Mouse (Mus musculus) kidney, postnatal 0 days (tissue): ENCODE measurements around the gene Fmnl3. TPM values are rescaled to one million over a fixed set of nuclear protein-coding genes. Genes with fewer than 3 reads are reported as not detected.
A peak's percentile ranks its signal among the peaks of the same experiment; 100 is the strongest.

ENCODE experiments used
- ATAC-seq: fragments of 200-750 bp; cut with Nextera tagmentation; replicated peaks from 2 replicates; pipeline ENCODE4 v1.8.0; 2017; ENCODE audit warnings: low read depth, moderate number of reproducible peaks, moderate TSS enrichment, moderate library complexity; ENCODE audit not compliant: low FRiP score
- DNase-seq: peaks from one replicate; pipeline ENCODE4 v3.0.0-alpha.2; 2016; ENCODE audit warnings: low spot score
- H3K27ac ChIP-seq: fragments of 300-500 bp; sonication (generic); 2 replicates; pipeline ENCODE4 v1.5.1; 2014; ENCODE audit warnings: mild to moderate bottlenecking
- H3K27me3 ChIP-seq: fragments of 300-500 bp; sonication (generic); 2 replicates; pipeline ENCODE4 v1.6.1; 2014; ENCODE audit warnings: low read length, mixed read lengths; ENCODE audit not compliant: insufficient read depth
- H3K36me3 ChIP-seq: fragments of 300-500 bp; sonication (generic); 2 replicates; pipeline ENCODE4 v1.6.1; 2014; ENCODE audit warnings: low read length, mixed read lengths; ENCODE audit not compliant: insufficient read depth
- H3K4me1 ChIP-seq: fragments of 300-500 bp; sonication (generic); replicated peaks from 2 replicates; pipeline ENCODE4 v1.6.1; 2014; ENCODE audit warnings: antibody characterized with exemption, low read length, mixed read lengths; ENCODE audit not compliant: insufficient read depth
- H3K4me2 ChIP-seq: fragments of 300-500 bp; sonication (generic); 2 replicates; pipeline ENCODE4 v1.6.1; 2014; ENCODE audit warnings: mild to moderate bottlenecking, low read length, moderate library complexity, mixed read lengths
- H3K4me3 ChIP-seq: fragments of 300-500 bp; sonication (generic); replicated peaks from 2 replicates; pipeline ENCODE4 v1.5.1; 2014; ENCODE audit warnings: low read depth, low read length
- H3K9ac ChIP-seq: fragments of 300-500 bp; sonication (generic); 2 replicates; pipeline ENCODE4 v1.6.1; 2014; ENCODE audit warnings: low read depth, low read length
- H3K9me3 ChIP-seq: fragments of 300-500 bp; sonication (generic); replicated peaks from 2 replicates; pipeline ENCODE4 v1.6.1; 2016; ENCODE audit warnings: low read length, inconsistent platforms, mixed read lengths
- CTCF ChIP-seq: IDR thresholded peaks from 2 replicates; pipeline ENCODE4 v1.5.1; 2016; ENCODE audit warnings: antibody characterized with exemption, low read depth, mild to moderate bottlenecking, moderate library complexity
- WGBS: fragments of 180-500 bp; shearing (Covaris S2); extraction: QIAGEN DNeasy Blood & Tissue Kit; methylation state at CpG from one replicate; pipeline ENCODE4 v1.1.7; 2014; 5-methylcytosine and 5-hydroxymethylcytosine counted together
- polyA plus RNA-seq: library from polyadenylated mRNA; unstranded; fragments of >200 nt; fragmentation: Nextera tagmentation; extraction: Ambion mirVana; gene quantifications from 2 replicates; pipeline ENCODE4 v1.2.1, GENCODE M21; 2015

Fmnl3 gene
- polyA plus RNA-seq, 1 experiment from 2014 or later, result 31.6 TPM

- no peak for DNase-seq
- no peak overlapping the region for H3K27ac ChIP-seq
- no peak overlapping the region for H3K9ac ChIP-seq
- no peaks in the 10 kb centered on the region for H3K27me3 ChIP-seq
- ATAC-seq, result no peak
- no peaks in the 10 kb centered on the region for H3K36me3 ChIP-seq
- H3K4me3 ChIP-seq, result no peak overlapping the region
- TF ChIP-seq CTCF, result no peak
- 91% methylated on average over 11 of the region's 11 CpGs for WGBS
- H3K4me2 ChIP-seq, result no peak overlapping the region
- H3K4me1 ChIP-seq, result no peaks in the 10 kb centered on the region
- no peaks in the 10 kb centered on the region for H3K9me3 ChIP-seq
Observed at GRCm38 (mm10) chr15:99290586-99290985, 79.7 kb downstream of the Fmnl3 start.

- no peak for DNase-seq
- Histone ChIP-seq H3K9ac (no peak overlapping the region), H3K27ac (no peak overlapping the region), H3K9me3 (no peaks in the 10 kb centered on the region), H3K4me2 (no peak overlapping the region), H3K27me3 (no peaks in the 10 kb centered on the region), H3K36me3 (no peaks in the 10 kb centered on the region), H3K4me3 (no peak overlapping the region), H3K4me1 (0 out of 2 replicates have a peak, but pooled peaks cover 2% of the 10 kb centered on the region)
- 51% methylated on average over 8 of the region's 8 CpGs for WGBS
- no peak for ATAC-seq
- no peak for TF ChIP-seq CTCF
Observed at GRCm38 (mm10) chr15:99285189-99285535, 85.1 kb downstream of the Fmnl3 start.

GRCm38 (mm10) chr15:99284527-99285188 lies 85.6 kb downstream of the Fmnl3 start:
- Histone ChIP-seq H3K9ac (no peak overlapping the region), H3K27me3 (no peaks in the 10 kb centered on the region), H3K27ac (no peak overlapping the region), H3K4me1 (0 out of 2 replicates have a peak, but pooled peaks cover 2% of the 10 kb centered on the region), H3K4me2 (no peak overlapping the region), H3K4me3 (no peak overlapping the region), H3K9me3 (no peaks in the 10 kb centered on the region), H3K36me3 (no peaks in the 10 kb centered on the region)
- TF ChIP-seq CTCF, result no peak
- 32% methylated on average over 14 of the region's 14 CpGs for WGBS
- ATAC-seq (peak; percentile 89), DNase-seq (peak; percentile 78)

- no peak overlapping the region for H3K27ac ChIP-seq
- DNase-seq (no peak), ATAC-seq (no peak)
- H3K9ac ChIP-seq, result no peak overlapping the region
- H3K4me3 ChIP-seq, result no peak overlapping the region
- peak; percentile 43 for TF ChIP-seq CTCF
- no peaks in the 10 kb centered on the region for H3K9me3 ChIP-seq
- H3K27me3 ChIP-seq, result no peaks in the 10 kb centered on the region
- 66% methylated on average over 10 of the region's 10 CpGs for WGBS
- 0 out of 2 replicates have a peak, but pooled peaks cover 2% of the 10 kb centered on the region for H3K4me1 ChIP-seq
- no peak overlapping the region for H3K4me2 ChIP-seq
- no peaks in the 10 kb centered on the region for H3K36me3 ChIP-seq
Observed at GRCm38 (mm10) chr15:99283456-99283855, 86.8 kb downstream of the Fmnl3 start.

GRCm38 (mm10) chr15:99278271-99278670 lies 92.0 kb downstream of the Fmnl3 start:
- Histone ChIP-seq H3K36me3 (no peaks in the 10 kb centered on the region), H3K4me3 (no peak overlapping the region), H3K4me1 (0 out of 2 replicates have a peak, but pooled peaks cover 2% of the 10 kb centered on the region), H3K4me2 (no peak overlapping the region), H3K9me3 (no peaks in the 10 kb centered on the region), H3K9ac (no peak overlapping the region), H3K27me3 (no peaks in the 10 kb centered on the region), H3K27ac (no peak overlapping the region)
- TF ChIP-seq CTCF, result no peak
- WGBS, result 76% methylated on average over 7 of the region's 7 CpGs
- ATAC-seq, result no peak
- DNase-seq, result no peak

GRCm38 (mm10) chr15:99276095-99276494 lies 94.2 kb downstream of the Fmnl3 start:
- ATAC-seq, result no peak
- H3K36me3 ChIP-seq, result no peaks in the 10 kb centered on the region
- H3K4me3 ChIP-seq, result no peak overlapping the region
- no peaks in the 10 kb centered on the region for H3K9me3 ChIP-seq
- no peak overlapping the region for H3K9ac ChIP-seq
- no peaks in the 10 kb centered on the region for H3K4me1 ChIP-seq
- WGBS, result 86% methylated on average over 8 of the region's 8 CpGs
- no peak overlapping the region for H3K4me2 ChIP-seq
- no peak for TF ChIP-seq CTCF
- DNase-seq, result no peak
- H3K27me3 ChIP-seq, result no peaks in the 10 kb centered on the region
- no peak overlapping the region for H3K27ac ChIP-seq

Other genes starting within 250 kb of the Fmnl3 start
- gene Spats2, start 244.6 kb downstream of the Fmnl3 start, polyA plus RNA-seq, result 33.5 and 34.6 TPM in 2 replicates
- 0.32 and 0.55 TPM in 2 replicates for gene Kcnh3, start 145.6 kb downstream of the Fmnl3 start, polyA plus RNA-seq
- gene Mcrs1, start 118.5 kb downstream of the Fmnl3 start, polyA plus RNA-seq, result 135 and 138 TPM in 2 replicates
- 38.3 and 42.7 TPM in 2 replicates for gene Prpf40b, start 75.4 kb downstream of the Fmnl3 start, polyA plus RNA-seq
- gene Fam186b, start 74.6 kb downstream of the Fmnl3 start, polyA plus RNA-seq, result 0.22 and 0.47 TPM in 2 replicates
- gene Tmbim6, start 22.4 kb upstream of the Fmnl3 start, polyA plus RNA-seq, result 774 and 842 TPM in 2 replicates
- 6.5 and 8.0 TPM in 2 replicates for gene Nckap5l, start 87.3 kb upstream of the Fmnl3 start, polyA plus RNA-seq
- gene Bcdin3d, start 104.2 kb upstream of the Fmnl3 start, polyA plus RNA-seq, result 16.1 and 16.3 TPM in 2 replicates
- gene Faim2, start 157.7 kb upstream of the Fmnl3 start, polyA plus RNA-seq, result 0.26 and 0.36 TPM in 2 replicates
- 662 and 798 TPM in 2 replicates for gene Aqp2, start 208.6 kb upstream of the Fmnl3 start, polyA plus RNA-seq
- gene Aqp5, start 220.3 kb upstream of the Fmnl3 start, polyA plus RNA-seq, result 2.2 and 2.3 TPM in 2 replicates
- gene Aqp6, start 230.9 kb upstream of the Fmnl3 start, polyA plus RNA-seq, result 2.3 and 2.7 TPM in 2 replicates